ENCODE assay signal across 17 mouse cellular contexts in genomic region chr19:59315308-59315707, GRCm38 (mm10). TPM values are rescaled to one million over a fixed set of nuclear protein-coding genes. Genes with fewer than 3 reads are reported as not detected.
DNase-seq lines count a peak whose midpoint lies in the region; ATAC-seq and TF ChIP-seq lines count a peak whose summit lies in the region.
"Had no signal": no experiment of that assay in that cellular context is flagged by ENCODE, and none has a peak within 500 bp of the region (broad histone marks: within the 10 kb centered on the region; RNA-seq: fewer than 3 reads in every experiment).

No protein-coding gene starts in this region.

- no peaks in the 10 kb centered on the region for H3K4me1 ChIP-seq in forebrain, embryonic 14.5 days (ENCODE audit: control insufficient read depth, insufficient read depth, low read length)
- no peaks in the 10 kb centered on the region for H3K4me1 ChIP-seq in forebrain, embryonic 10.5 days
- H3K4me1 ChIP-seq in intestine, postnatal 0 days (replicated peaks; ENCODE audit: control insufficient read depth, insufficient read depth, low read length), result no peaks in the 10 kb centered on the region
- no peaks in the 10 kb centered on the region for H3K4me1 ChIP-seq in intestine, embryonic 16.5 days (ENCODE audit: control insufficient read depth, insufficient read depth, low read length)
- H3K4me1 ChIP-seq in midbrain, embryonic 14.5 days (ENCODE audit: control insufficient read depth, insufficient read depth, low read length), result no peaks in the 10 kb centered on the region
- H3K4me1 ChIP-seq in midbrain, embryonic 10.5 days, result no peaks in the 10 kb centered on the region
- no peaks in the 10 kb centered on the region for H3K4me1 ChIP-seq in stomach, postnatal 0 days (replicated peaks; ENCODE audit: control insufficient read depth, insufficient read depth)
- H3K4me1 ChIP-seq: hindbrain, embryonic 10.5 days; kidney, embryonic 15.5 days; neural tube, embryonic 12.5 days had no signal

- no peak overlapping the region for H3K4me2 ChIP-seq in forebrain, embryonic 14.5 days (ENCODE audit: low read length)
- H3K4me2 ChIP-seq in intestine, postnatal 0 days (replicated peaks; ENCODE audit: low read depth), result no peak overlapping the region
- H3K4me2 ChIP-seq in intestine, embryonic 16.5 days (ENCODE audit: low read depth, low read length), result no peak overlapping the region
- no peak overlapping the region for H3K4me2 ChIP-seq in midbrain, embryonic 14.5 days (ENCODE audit: low read length)
- H3K4me2 ChIP-seq in stomach, postnatal 0 days (replicated peaks; ENCODE audit: low read depth), result no peak overlapping the region
- H3K4me2 ChIP-seq: kidney, embryonic 15.5 days; liver, embryonic 15.5 days; neural tube, embryonic 12.5 days had no signal

- no peak overlapping the region for H3K27ac ChIP-seq in forebrain, embryonic 14.5 days (ENCODE audit: low read depth, low read length)
- H3K27ac ChIP-seq in forebrain, embryonic 10.5 days, result no peak overlapping the region
- no peak overlapping the region for H3K27ac ChIP-seq in intestine, postnatal 0 days (ENCODE audit: low read depth, low read length)
- no peak overlapping the region for H3K27ac ChIP-seq in intestine, embryonic 16.5 days (ENCODE audit: low read length)
- no peak overlapping the region for H3K27ac ChIP-seq in midbrain, embryonic 14.5 days (replicated peaks; ENCODE audit: low read depth, low read length)
- H3K27ac ChIP-seq in midbrain, embryonic 10.5 days (replicated peaks), result no peak overlapping the region
- no peak overlapping the region for H3K27ac ChIP-seq in stomach, postnatal 0 days (replicated peaks)
- H3K27ac ChIP-seq: hindbrain, embryonic 10.5 days; kidney, embryonic 15.5 days; liver, embryonic 15.5 days; neural tube, embryonic 12.5 days had no signal

- TF ChIP-seq EP300 in stomach, postnatal 0 days (optimal IDR thresholded peaks at IDR 0.05), result no peak

- H3K9me3 ChIP-seq in forebrain, embryonic 14.5 days (replicated peaks; ENCODE audit: control insufficient read depth, low read length), result no peaks in the 10 kb centered on the region
- no peaks in the 10 kb centered on the region for H3K9me3 ChIP-seq in forebrain, embryonic 10.5 days
- H3K9me3 ChIP-seq in intestine, postnatal 0 days (ENCODE audit: control insufficient read depth), result no peaks in the 10 kb centered on the region
- no peaks in the 10 kb centered on the region for H3K9me3 ChIP-seq in intestine, embryonic 16.5 days (ENCODE audit: control insufficient read depth, low read length)
- H3K9me3 ChIP-seq in midbrain, embryonic 14.5 days (ENCODE audit: control insufficient read depth, low read length), result no peaks in the 10 kb centered on the region
- no peaks in the 10 kb centered on the region for H3K9me3 ChIP-seq in midbrain, embryonic 10.5 days (replicated peaks)
- no peaks in the 10 kb centered on the region for H3K9me3 ChIP-seq in stomach, postnatal 0 days (ENCODE audit: control insufficient read depth, low read length)
- H3K9me3 ChIP-seq: hindbrain, embryonic 10.5 days; kidney, embryonic 15.5 days; liver, embryonic 15.5 days; neural tube, embryonic 12.5 days had no signal

- no peak overlapping the region for H3K4me3 ChIP-seq in forebrain, embryonic 14.5 days (ENCODE audit: low read depth, low read length)
- no peak overlapping the region for H3K4me3 ChIP-seq in forebrain, embryonic 10.5 days
- no peak overlapping the region for H3K4me3 ChIP-seq in intestine, postnatal 0 days (ENCODE audit: low read depth, low read length)
- H3K4me3 ChIP-seq in intestine, embryonic 16.5 days (ENCODE audit: low read length), result no peak overlapping the region
- H3K4me3 ChIP-seq in midbrain, embryonic 14.5 days (replicated peaks; ENCODE audit: low read depth, low read length), result no peak overlapping the region
- no peak overlapping the region for H3K4me3 ChIP-seq in midbrain, embryonic 10.5 days
- no peak overlapping the region for H3K4me3 ChIP-seq in stomach, postnatal 0 days (ENCODE audit: low read depth, low read length)
- H3K4me3 ChIP-seq: hindbrain, embryonic 10.5 days; kidney, embryonic 15.5 days; liver, embryonic 15.5 days; neural tube, embryonic 12.5 days had no signal

- ATAC-seq in forebrain, embryonic 14.5 days, result no peak
- no peak for ATAC-seq in intestine, postnatal 0 days
- ATAC-seq in intestine, embryonic 16.5 days, result no peak
- no peak for ATAC-seq in midbrain, embryonic 14.5 days (ENCODE audit: low FRiP score, low TSS enrichment)
- no peak for ATAC-seq in stomach, postnatal 0 days (ENCODE audit: low FRiP score, low TSS enrichment)

- peak; percentile 18 for DNase-seq in forebrain, embryonic 14.5 days (ENCODE audit: low spot score)
- no peak for DNase-seq in forebrain, embryonic 10.5 days (ENCODE audit: extremely low spot score, low spot score)
- peak; percentile 27 for DNase-seq in midbrain, embryonic 14.5 days
- no peak for DNase-seq in midbrain, embryonic 10.5 days (ENCODE audit: low spot score)
- DNase-seq in stomach, postnatal 0 days (ENCODE audit: low spot score), result no peak
- DNase-seq in embryo, embryonic 10 days (ENCODE audit: low spot score), result no peak
- DNase-seq: adrenal gland, adult 8-10 months; cerebellum, postnatal 10 days; gastrocnemius, postnatal 14 days; thymus, postnatal 25 days had no signal

- peak; percentile 25; the same call in 1 of the 2 replicates for TF ChIP-seq CTCF in intestine, postnatal 0 days (IDR thresholded peaks at IDR 0.05; ENCODE audit: low read depth)
- TF ChIP-seq CTCF in stomach, postnatal 0 days (IDR thresholded peaks at IDR 0.05; ENCODE audit: low read depth), result peak; percentile 52

- H3K27me3 ChIP-seq in forebrain, embryonic 14.5 days (replicated peaks; ENCODE audit: control insufficient read depth, insufficient read depth, low read length), result no peaks in the 10 kb centered on the region
- no peaks in the 10 kb centered on the region for H3K27me3 ChIP-seq in forebrain, embryonic 10.5 days (ENCODE audit: poor library complexity, severe bottlenecking)
- no peaks in the 10 kb centered on the region for H3K27me3 ChIP-seq in intestine, postnatal 0 days (replicated peaks; ENCODE audit: control insufficient read depth, insufficient read depth, low read length)
- H3K27me3 ChIP-seq in intestine, embryonic 16.5 days (replicated peaks; ENCODE audit: control insufficient read depth, insufficient read depth, low read length), result no peaks in the 10 kb centered on the region
- no peaks in the 10 kb centered on the region for H3K27me3 ChIP-seq in midbrain, embryonic 14.5 days (ENCODE audit: control insufficient read depth, insufficient read depth, low read length)
- no peaks in the 10 kb centered on the region for H3K27me3 ChIP-seq in midbrain, embryonic 10.5 days (ENCODE audit: low read depth, poor library complexity, severe bottlenecking)
- H3K27me3 ChIP-seq in stomach, postnatal 0 days (ENCODE audit: control insufficient read depth, insufficient read depth, low read length), result no peaks in the 10 kb centered on the region
- H3K27me3 ChIP-seq: CH12.LX; kidney, embryonic 15.5 days; liver, embryonic 15.5 days; neural tube, embryonic 12.5 days had no signal

- H3K9ac ChIP-seq in forebrain, embryonic 14.5 days (ENCODE audit: low read length), result no peak overlapping the region
- H3K9ac ChIP-seq in intestine, postnatal 0 days (ENCODE audit: low read depth, low read length), result no peak overlapping the region
- H3K9ac ChIP-seq in intestine, embryonic 16.5 days (ENCODE audit: low read depth, low read length), result no peak overlapping the region
- H3K9ac ChIP-seq in midbrain, embryonic 14.5 days (replicated peaks; ENCODE audit: low read length), result no peak overlapping the region
- no peak overlapping the region for H3K9ac ChIP-seq in stomach, postnatal 0 days (ENCODE audit: low read length)
- H3K9ac ChIP-seq: kidney, embryonic 15.5 days; liver, embryonic 15.5 days; neural tube, embryonic 12.5 days had no signal

- H3K36me3 ChIP-seq in forebrain, embryonic 14.5 days (ENCODE audit: control insufficient read depth, insufficient read depth, low read length), result 0 out of 2 replicates have a peak, but pooled peaks cover 5% of the 10 kb centered on the region
- H3K36me3 ChIP-seq in forebrain, embryonic 10.5 days (replicated peaks), result peaks cover 32% of the 10 kb centered on the region
- H3K36me3 ChIP-seq in intestine, postnatal 0 days (ENCODE audit: control insufficient read depth, insufficient read depth), result peaks cover 8% of the 10 kb centered on the region; the same call in 1 of the 2 replicates
- H3K36me3 ChIP-seq in intestine, embryonic 16.5 days (ENCODE audit: control insufficient read depth, insufficient read depth, low read length), result no peaks in the 10 kb centered on the region
- H3K36me3 ChIP-seq in midbrain, embryonic 14.5 days (ENCODE audit: control insufficient read depth, insufficient read depth, low read length), result no peaks in the 10 kb centered on the region
- peaks cover 27% of the 10 kb centered on the region for H3K36me3 ChIP-seq in midbrain, embryonic 10.5 days
- no peaks in the 10 kb centered on the region for H3K36me3 ChIP-seq in stomach, postnatal 0 days (ENCODE audit: control insufficient read depth, insufficient read depth, low read length)
- H3K36me3 ChIP-seq: neural tube, embryonic 12.5 days had no signal

RNA-seq across cellular contexts. Expression of gene Rps12-ps3, which starts 6.8 kb away (rescaled TPM):
- polyA plus RNA-seq in forebrain, embryonic 14.5 days (2014; fragmentation: Nextera tagmentation; extraction: Ambion mirVana), result 9.8 and 28.2 TPM in 2 replicates
- polyA plus RNA-seq in forebrain, embryonic 10.5 days (2016; fragmentation: Nextera tagmentation; extraction: Ambion mirVana), result 12.4 and 20.8 TPM in 2 replicates
- 20.0 and 27.4 TPM in 2 replicates for polyA plus RNA-seq in intestine, postnatal 0 days (2015; fragmentation: Nextera tagmentation; extraction: Ambion mirVana)
- 14.2 and 16.4 TPM in 2 replicates for polyA plus RNA-seq in intestine, embryonic 16.5 days (2015; fragmentation: Nextera tagmentation; extraction: Ambion mirVana)
- polyA plus RNA-seq in midbrain, embryonic 14.5 days (2014; fragmentation: Nextera tagmentation; extraction: Ambion mirVana), result 26.3 and 29.8 TPM in 2 replicates
- polyA plus RNA-seq in midbrain, embryonic 10.5 days (2016; fragmentation: Nextera tagmentation; extraction: Ambion mirVana), result 4.5 and 17.0 TPM in 2 replicates
- polyA plus RNA-seq in stomach, postnatal 0 days (2015; fragmentation: Nextera tagmentation; extraction: Ambion mirVana), result 13.0 and 25.1 TPM in 2 replicates

RNA-seq across cellular contexts. Expression of gene Pdzd8, which starts 30.3 kb away (rescaled TPM):
- polyA plus RNA-seq in forebrain, embryonic 14.5 days (2014; fragmentation: Nextera tagmentation; extraction: Ambion mirVana), result 11.2 and 12.3 TPM in 2 replicates
- polyA plus RNA-seq in forebrain, embryonic 10.5 days (2016; fragmentation: Nextera tagmentation; extraction: Ambion mirVana), result 10.0 and 10.3 TPM in 2 replicates
- 6.1 and 7.0 TPM in 2 replicates for polyA plus RNA-seq in intestine, postnatal 0 days (2015; fragmentation: Nextera tagmentation; extraction: Ambion mirVana)
- polyA plus RNA-seq in intestine, embryonic 16.5 days (2015; fragmentation: Nextera tagmentation; extraction: Ambion mirVana), result 5.9 and 6.9 TPM in 2 replicates
- 15.0 and 15.7 TPM in 2 replicates for polyA plus RNA-seq in midbrain, embryonic 14.5 days (2014; fragmentation: Nextera tagmentation; extraction: Ambion mirVana)
- 8.1 and 8.5 TPM in 2 replicates for polyA plus RNA-seq in midbrain, embryonic 10.5 days (2016; fragmentation: Nextera tagmentation; extraction: Ambion mirVana)
- polyA plus RNA-seq in stomach, postnatal 0 days (2015; fragmentation: Nextera tagmentation; extraction: Ambion mirVana), result 4.4 and 4.8 TPM in 2 replicates

RNA-seq across cellular contexts. Expression of gene Slc18a2, which starts 54.6 kb away (rescaled TPM):
- polyA plus RNA-seq in forebrain, embryonic 14.5 days (2014; fragmentation: Nextera tagmentation; extraction: Ambion mirVana), result 25.8 and 28.0 TPM in 2 replicates
- 10.8 and 10.9 TPM in 2 replicates for polyA plus RNA-seq in forebrain, embryonic 10.5 days (2016; fragmentation: Nextera tagmentation; extraction: Ambion mirVana)
- polyA plus RNA-seq in intestine, postnatal 0 days (2015; fragmentation: Nextera tagmentation; extraction: Ambion mirVana), result 3.3 and 4.3 TPM in 2 replicates
- polyA plus RNA-seq in intestine, embryonic 16.5 days (2015; fragmentation: Nextera tagmentation; extraction: Ambion mirVana), result 7.5 and 7.9 TPM in 2 replicates
- polyA plus RNA-seq in midbrain, embryonic 14.5 days (2014; fragmentation: Nextera tagmentation; extraction: Ambion mirVana), result 18.9 and 23.0 TPM in 2 replicates
- 12.4 and 15.4 TPM in 2 replicates for polyA plus RNA-seq in midbrain, embryonic 10.5 days (2016; fragmentation: Nextera tagmentation; extraction: Ambion mirVana)
- 4.6 and 5.1 TPM in 2 replicates for polyA plus RNA-seq in stomach, postnatal 0 days (2015; fragmentation: Nextera tagmentation; extraction: Ambion mirVana)

Comparison
In these comparisons a context has a peak if more than half of its experiments do, and no peak if none do; other contexts are left out.
1. DNase-seq: peak in forebrain, embryonic 14.5 days (single experiment) and midbrain, embryonic 14.5 days (single experiment); none in forebrain, embryonic 10.5 days (single experiment), midbrain, embryonic 10.5 days (single experiment), stomach, postnatal 0 days (single experiment) and embryo, embryonic 10 days (single experiment).